Mouse (Mus musculus) kidney, adult 2 months (tissue): Measurements from ENCODE around the gene Klrd1.

Experiments
- CTCF ChIP-seq: fragments of 200-500 bp; conservative IDR thresholded peaks from 2 replicates; pipeline ENCODE4 v1.5.1; 2011; ENCODE audit warnings: low read depth, mild to moderate bottlenecking, control low read depth, low read length, moderate library complexity, mixed read lengths; ENCODE audit not compliant: insufficient read depth, insufficient read length
- POLR2A ChIP-seq: fragments of 200-500 bp; IDR thresholded peaks from one replicate; pipeline ENCODE4 v1.6.1; 2011; ENCODE audit warnings: low read depth, low read length, control low read depth

- TF ChIP-seq POLR2A (no peak), CTCF (no peak)
Observed at GRCm38 (mm10) chr6:129623735-129624134, 32.2 kb downstream of the Klrd1 start, which contains the start of gene Klrk1.
